Mouse (Mus musculus): ENCODE measurements at regions not wholly inside any gene's neighbourhood (a gene's known extent, or its start where the extent isn't known, plus 50 kb on each side); places are given as distances from the start of the nearest gene placed in this dataset.

DNA sequence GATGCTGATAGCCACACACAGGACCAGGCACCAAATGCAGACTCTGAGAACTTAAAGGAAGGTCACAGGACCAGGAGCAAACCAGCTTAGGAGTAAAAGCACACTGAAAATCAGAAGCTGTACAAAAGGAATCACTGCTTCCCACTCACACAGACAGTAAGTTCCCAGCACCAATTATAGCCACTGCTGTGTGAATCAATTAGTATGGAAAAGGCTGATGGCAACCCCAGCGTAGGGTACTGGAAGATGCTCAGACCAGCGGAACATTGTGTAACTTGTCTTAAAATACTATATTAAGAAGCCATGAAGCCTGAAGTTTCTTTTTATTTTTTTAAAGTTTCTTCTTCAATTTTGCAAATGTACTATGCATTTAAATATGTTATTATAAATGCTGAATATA lies 115.8 kb downstream of the Lnpk start:
- no peak for DNase-seq

DNA sequence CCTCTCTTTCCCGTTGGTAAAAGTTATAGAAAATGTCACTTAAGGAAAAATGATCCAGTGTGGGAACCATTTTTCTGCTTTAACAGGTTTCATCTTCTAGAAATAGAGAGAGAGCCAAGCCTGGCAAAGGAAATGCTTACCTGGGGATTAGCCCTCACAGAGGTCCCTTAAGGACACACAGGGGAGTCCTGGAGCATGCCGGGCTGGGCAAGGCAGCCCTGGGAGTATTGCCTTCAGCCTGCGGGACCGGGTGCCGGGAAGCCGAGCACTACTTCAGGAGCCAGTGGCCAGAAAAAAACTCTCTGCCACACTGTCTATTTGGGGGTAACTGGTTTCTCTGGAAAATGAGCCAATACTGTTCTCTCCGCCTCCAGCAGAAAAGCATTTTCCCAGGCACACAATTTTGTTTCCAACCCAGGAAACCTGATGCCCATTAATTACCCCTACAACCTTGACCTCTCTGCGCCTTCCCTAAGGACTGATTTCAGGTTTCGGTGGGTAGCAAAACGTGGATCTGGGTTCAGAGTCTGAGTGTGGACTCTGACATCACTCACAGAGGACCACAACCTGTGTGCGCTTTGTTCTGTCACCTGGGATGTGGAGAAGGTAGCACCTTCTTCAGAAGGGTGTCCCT lies 117.9 kb downstream of the Lnpk start:
- DNase-seq = no peak

DNA sequence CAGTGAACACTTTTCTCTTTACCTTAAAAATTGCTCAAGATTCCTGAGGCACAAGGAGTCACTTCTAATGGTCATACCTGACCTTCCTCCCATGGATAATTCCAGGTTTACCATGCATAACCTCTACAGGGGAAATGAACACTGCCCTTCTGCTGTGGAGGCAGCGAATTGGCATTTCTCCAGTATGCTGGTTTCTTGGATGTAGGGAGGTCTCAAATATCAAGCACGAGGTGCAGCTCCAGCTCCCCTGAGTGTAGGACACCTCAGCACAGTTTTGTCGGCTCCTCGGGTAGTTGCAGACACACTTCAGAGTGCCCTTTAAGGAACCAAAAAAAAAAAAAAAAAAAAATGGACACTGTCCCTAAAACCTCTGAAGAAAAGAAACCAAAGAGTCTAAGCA lies 124.8 kb downstream of the Lnpk start:
- no peak for DNase-seq

DNA sequence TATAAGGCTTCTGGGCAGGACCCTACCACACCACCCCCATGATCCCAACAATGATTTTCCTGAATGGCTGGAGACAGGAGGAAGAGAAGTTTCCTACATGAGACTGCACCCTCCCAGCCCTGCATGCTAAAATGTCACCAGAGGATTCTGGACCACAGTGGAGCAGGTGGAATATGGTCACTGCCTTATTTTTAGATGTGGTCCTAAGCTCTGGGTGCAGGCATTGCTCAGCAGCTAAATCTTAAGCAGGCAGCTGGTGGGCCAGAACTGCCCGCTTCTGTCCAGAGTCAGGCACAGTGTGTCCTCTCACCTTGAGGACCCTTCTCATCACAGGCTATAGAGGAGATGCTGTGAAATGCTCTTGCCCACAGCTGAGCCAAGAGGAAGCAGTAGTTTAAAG lies 126.6 kb downstream of the Lnpk start:
- DNase-seq = no peak

DNA sequence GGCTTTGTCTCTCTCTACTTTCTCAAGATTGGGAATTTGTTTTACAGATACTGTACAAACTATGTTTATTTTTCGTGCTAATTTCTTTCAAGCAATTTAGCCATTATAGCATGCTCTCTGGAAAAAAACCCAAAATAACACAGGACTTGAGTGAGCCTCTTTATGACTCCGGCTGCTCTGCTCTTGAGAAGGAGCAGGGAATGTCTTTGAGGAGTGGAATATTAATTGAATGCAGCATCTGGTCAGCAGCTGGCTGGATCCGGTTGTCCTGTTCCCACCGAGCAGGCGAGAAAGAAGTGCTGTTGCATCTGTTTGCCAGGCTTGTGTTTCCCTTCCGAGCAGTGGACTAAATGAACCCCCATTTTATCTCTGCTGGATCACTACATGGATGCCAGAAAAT lies 127.7 kb downstream of the Lnpk start:
- peak; percentile 34 for DNase-seq

DNA sequence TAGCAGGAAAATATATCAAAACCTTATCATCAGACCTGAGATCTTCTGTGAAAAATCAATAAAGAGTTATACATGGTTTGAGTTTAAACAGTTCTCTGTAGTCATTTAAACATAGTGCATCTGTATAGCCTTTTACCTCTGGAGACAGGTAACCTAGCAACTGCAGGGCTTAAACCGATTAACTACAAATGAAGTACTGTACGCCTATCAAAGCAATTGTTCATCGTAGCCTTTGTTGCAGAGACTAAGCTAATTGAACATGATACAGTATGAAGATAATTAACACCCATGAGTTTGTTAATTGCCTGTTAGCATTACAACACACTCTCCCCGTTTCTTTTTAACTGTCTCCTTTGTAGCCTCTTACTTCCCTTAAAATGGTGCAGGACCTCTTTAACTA lies 128.2 kb downstream of the Lnpk start:
- DNase-seq = no peak

DNA sequence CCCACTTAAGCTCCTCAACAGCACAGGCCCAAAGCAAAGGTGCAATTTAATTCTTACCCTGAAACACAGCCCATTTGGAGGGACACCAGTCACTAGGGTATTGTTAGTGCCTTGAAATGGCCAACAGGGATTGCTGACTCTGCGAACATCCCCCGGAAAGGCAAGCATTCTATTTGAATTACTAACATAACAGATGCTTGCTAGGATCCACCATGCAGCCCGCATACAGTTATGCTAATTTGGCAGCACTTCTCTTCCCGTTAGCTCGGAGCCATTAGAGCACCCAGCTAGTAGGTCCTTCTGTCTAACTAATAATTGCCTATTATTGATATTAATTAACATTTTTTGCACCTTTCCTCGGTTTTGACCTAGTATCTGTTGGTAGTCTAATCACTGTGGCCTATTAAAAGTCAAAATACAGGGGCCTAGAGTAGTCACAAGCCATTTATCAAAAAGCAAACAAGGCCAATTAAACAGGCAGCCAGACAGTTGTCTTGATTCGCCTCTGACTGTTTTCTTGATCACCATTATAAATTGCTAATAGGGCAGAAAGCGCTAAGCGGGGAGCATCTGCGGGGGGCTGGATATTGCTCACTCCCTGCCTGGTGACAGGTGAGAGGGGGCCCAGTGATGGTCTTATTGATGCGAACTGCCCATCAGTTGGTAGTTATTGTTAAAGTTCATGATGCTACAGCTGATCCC lies 129.0 kb downstream of the Lnpk start:
- DNase-seq = no peak

DNA sequence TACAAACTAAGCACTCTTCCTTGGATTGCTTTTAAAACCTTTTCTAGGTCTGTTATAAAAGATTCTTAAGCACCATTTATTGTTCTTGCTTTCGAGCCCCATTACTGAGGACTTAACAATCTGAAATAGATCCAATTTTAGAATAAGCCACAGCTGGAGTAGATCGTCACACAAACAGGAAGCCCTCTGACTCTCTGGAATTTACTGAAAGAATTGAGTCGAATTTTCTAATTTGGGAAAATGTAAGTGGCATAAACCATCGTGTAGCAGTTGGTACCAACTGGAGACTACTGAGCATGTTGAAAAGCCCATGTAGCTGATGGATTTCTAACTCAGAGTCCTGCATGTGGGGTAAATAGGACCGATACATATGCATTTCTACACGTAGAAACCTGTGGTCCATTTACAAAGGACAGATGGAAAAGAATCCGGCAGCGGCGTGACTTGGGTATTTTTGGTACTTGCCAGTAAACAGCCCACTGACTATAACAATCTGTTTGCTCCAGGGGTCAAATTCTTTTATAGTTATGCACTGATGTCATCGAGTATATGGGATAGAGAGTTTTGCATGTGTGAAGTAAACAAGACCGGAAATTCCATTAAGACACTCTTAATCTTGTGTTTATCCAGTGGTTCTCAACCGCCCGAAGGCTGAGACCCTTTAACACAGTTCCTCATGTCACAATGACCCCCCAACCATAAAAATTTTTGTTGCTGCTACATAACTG lies 143.9 kb downstream of the Lnpk start:
- DNase-seq = peak; percentile 23

DNA sequence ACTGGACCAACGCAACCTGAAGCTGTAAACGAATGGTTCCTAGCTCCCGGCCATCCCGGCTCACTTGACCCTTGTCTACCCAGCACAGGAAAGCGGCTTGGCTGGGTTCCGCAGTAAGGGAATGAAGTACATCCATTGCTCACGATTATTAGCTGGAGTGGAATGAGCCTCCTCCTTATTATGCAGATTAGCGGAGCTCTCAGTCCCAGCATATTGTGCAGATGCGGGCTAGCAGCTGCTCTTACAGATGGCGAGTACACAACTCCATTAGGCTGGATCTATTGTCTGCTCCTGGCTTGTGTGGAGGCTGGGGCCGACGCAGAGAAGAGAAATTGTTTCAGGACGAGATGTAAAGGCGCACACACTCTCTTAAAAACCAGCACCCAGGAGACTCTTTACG lies 152.5 kb downstream of the Lnpk start:
- peak; percentile 7 for DNase-seq

DNA sequence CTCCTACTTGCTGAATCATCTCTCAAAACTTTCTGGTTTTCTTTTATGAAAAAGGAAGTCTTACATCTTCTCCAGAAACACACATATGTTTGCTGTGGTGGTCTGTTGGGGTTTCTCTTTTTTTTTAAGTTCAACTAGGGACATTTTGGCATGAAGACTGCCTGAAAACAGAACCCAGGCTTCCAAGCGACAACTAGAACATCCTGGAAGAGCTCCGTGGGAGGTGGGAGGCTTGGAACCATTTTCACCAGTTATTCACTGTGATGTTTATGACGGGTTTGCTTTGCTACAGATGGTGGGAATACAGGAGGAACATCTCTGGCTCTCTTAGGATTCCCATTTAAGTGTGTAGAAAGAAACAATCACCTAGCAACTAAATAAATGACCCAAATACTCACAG lies 154.5 kb downstream of the Lnpk start:
- no peak for DNase-seq

DNA sequence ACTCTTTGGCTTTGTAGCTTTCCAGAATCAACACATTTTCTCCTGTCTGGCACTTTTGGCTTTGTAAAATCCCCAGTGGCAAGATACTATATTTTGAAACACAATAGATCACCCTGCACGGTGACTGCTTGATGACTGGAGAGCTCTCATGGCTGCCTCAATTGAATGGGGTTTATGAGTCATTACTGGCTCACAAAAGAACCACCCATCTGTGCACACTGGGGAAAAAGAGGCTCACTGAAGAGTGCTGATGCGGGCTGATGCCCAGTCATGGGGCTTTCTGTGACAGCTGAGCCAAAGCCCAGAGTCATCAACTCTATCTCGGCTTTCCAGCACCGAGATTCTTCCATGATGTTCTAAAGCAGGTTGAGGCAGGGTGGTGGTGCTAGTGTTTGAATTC lies 163.1 kb downstream of the Lnpk start:
- no peak for DNase-seq

DNA sequence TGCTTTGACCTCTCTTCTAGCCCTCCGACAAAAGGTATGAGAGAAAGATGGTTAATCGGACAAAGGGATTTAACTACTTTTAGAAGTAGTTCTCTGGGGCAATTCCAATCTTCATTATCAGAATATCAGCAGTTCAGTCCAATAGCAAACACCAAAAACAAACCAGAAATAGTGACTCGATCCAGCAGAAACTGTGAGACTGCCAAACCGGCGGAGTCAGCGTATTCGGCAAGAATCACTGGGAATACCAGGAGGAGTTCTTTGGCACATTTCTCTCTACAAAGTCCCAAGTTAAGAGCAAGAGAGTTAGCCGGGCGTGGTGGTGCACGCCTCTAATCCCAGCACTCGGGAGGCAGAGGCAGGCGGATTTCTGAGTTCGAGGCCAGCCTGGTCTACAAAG lies 164.5 kb downstream of the Lnpk start:
- no peak for DNase-seq

DNA sequence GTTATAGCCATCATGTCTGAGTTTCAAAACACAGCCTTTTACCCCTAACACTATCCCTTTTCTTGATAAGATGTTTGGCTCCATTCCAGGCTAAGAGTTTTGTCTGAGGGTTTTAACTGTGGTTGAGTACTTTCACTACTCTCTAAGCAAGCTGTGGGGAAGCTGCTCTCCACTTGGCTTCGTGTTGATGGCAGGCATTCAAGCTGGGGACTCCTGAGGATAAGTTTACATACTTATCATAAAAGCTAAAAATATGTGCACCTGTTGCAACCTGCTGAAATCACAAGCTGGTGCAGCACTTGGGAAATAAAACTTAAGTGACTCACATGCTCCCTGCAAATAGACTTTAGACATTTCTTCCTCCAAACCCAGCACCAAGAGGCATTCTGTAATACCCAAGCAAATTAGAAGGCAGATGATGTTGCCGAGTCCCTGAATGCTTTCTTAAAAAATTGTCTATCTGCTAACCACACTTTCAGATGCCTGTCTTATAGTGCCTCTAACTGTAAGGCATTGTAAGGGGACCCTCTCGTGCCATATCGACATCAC lies 169.3 kb downstream of the Lnpk start:
- peak; percentile 11 for DNase-seq

DNA sequence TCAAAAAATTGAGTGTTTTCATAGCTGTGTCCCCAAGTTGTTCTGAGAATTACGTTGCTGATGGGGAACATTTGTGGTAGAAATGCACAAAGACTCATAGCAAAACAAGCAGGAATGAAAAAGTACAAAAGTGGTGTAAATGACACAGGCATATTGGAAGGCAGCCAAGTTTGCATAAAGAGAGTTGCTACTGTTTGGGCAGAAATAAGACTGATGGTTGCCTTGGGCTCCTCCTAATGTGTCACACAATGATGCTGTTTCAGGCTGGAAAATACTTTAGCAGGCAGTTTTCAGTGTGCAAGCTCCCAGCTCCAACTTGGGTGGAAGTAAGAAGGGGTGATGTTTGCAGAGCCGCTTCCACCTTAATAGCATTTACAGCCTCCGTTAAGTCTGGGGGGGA lies 174.7 kb downstream of the Lnpk start:
- no peak for DNase-seq

DNA sequence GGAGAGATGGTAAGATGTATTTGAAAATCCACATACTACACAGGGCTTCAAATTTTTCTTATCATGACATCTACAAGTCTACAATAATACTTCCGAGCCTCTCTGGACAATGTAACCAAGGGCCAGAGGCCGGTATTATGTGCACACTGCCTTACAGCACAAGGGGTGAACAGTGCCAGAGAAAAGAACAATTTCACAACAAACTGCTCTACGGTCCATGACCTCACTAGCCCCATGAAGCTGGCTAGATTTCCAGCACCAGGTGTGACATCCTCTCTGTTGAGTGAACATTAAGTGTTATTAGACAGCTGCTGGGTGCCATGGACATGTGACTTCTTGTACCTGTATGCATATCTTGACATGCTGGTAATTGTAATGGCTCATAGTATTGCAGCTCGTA lies 188.2 kb downstream of the Lnpk start:
- no peak for DNase-seq

DNA sequence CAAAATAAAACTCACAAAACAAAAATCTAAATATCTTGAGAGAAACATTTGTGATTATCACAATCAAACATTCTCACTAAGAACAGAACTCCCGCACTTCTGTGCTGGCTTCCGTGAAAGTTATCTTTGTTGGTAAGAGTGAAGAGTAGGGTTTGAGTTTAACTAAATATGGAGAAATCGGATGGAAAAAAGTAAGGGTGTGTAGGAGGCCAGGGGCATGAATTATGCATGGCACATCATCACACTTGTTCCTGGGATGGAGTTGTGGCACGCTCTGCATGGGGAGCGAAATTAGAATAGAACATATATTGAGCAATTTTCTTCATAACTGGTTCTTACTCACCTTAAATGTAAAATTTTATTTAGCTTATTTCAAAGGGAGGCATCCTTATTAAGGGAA lies 191.2 kb downstream of the Lnpk start:
- DNase-seq = no peak

DNA sequence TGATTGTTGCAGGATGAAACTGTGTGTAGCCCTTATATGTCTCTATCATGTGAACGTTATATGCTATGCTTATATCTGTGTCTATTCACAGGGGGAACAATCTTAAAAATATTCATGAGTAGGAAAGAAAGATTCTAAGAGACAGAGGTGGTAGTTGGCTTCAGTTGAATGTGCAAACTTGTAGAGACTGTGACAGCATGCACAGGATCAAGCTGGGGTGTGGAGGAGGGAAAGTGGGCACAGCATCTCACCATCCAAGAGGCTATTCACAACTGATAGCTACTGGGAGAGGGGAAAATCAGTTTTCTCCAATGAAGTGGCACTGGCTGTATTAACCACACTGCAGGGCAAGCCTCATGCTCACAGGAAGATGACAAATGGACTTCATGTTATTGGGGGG lies 194.3 kb downstream of the Lnpk start:
- DNase-seq = no peak

DNA sequence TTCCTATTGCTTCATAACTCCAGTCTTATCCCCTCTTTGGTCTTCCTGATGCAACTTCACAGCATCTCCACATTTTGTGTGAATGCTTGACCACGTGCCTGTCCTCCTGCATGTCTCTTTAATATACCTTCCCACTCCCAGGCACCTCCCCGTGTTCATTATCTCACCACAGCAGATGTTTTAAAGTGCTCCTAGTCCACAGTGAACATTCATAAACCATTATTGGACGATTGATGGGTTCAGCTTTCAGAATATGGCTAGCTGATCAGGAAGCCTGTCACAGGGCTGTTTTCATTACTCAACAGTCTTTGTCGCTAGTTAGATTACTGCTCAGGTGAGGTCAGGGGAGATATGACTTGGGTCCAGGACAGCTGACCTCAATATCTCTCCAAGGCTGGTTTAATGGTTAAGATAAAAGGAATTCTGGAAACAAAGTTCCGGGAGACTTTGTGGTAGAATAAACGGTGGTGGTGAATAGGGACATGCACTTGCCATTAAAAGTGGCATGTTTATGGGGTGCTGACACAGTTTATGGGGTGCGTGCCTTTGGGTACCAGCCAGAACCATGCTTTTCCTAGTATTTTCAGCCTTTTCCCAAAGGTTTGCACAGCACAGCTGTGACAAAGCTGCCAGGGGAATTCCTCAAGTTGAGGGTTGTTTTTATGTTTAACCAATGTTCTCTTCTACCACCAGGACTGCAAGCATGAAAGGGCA lies 198.5 kb downstream of the Lnpk start:
- DNase-seq = no peak

DNA sequence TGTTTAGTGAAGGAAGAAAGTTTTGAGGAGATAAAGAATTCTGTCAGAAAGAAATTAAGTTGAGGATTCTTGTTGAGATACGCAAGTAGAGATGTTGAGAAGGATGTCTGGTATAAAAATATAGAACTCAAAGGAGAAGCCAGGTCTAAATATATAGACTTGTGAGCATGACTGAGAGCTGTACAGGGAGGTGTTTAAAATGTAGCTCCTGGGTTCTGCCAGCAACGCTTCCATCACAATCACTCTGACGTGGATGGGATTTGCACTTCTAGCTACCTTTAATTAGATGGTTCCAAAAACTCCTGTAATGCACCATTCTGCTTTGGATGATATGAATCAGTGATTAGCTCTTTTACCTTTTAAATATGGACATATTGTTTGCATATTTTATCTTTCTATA lies 200.5 kb downstream of the Lnpk start:
- no peak for DNase-seq

DNA sequence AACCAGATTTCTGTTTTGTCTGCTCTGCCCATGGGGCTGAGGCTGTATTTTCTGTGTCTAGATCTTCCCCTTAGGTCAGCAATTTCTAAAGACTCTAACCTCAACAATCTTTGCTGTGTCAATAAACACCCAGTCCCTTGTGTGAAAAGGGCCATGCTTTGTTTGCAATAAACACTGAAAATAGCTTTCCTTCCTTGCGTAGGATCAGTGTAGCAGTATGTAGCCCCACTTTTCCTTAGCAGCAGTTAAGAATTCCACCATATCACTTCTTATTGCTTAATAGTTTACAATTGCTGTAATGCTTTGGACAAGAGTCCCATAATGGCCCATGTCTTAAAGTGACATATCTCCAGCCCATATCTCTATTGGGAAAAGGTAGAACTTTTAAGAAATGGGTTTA lies 205.3 kb downstream of the Lnpk start:
- no peak for DNase-seq

DNA sequence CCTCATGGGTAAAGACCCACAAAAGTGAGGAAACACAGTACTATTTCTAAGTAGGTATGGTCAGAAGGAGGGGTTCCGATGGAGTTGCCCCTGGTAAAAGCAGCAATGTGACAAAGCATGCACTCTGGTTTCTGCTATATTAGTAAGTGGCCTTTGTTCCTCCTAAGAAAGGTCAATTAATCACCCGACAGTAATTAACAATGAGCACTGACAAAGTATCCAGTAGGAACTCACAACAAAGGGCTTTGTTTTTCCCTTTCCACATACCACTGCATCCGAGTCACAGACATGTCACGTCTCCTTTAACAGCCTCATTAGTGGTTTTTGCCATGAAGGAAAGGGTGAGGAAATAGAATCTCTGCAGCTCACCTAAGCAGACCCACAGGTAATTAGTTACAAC lies 206.2 kb downstream of the Lnpk start:
- no peak for DNase-seq

DNA sequence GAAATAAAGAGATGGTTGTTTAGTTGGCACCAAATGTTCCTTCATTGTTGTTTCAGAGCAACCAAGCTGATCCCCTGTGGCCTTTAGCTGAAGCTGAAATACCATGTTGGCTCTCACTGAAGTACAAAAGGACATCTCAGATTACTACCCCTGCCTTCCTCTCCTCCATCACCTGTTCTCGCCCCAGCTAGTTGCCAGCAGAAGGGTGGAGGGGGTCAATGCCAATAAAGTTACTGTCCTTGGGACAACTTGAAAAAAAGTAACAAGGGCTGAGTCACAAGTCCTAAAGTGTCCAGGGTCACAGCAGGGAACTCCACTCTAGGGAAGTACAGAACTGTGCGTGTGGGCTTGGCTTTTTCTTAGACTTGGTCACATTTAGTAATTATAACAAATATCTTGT lies 216.0 kb downstream of the Lnpk start:
- no peak for DNase-seq

DNA sequence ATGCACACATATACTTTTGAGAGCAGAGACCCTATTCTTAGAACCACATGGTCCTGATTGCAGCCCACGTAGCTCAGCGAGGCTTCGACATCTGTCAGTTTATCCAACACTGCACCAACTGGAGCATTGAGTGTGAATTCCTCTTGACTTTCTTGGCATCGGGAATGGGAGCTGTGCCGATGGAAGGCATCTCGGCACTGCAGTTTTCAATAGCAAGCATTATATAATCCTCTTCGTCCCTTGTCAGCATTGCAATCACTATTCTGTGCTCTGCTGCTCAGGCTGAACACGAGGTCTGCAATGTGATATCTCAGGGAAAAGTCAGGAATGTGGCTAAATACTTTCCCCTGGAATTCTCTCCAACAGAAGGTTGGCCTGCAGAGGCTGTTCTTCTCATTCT lies 224.6 kb downstream of the Lnpk start:
- DNase-seq = no peak

DNA sequence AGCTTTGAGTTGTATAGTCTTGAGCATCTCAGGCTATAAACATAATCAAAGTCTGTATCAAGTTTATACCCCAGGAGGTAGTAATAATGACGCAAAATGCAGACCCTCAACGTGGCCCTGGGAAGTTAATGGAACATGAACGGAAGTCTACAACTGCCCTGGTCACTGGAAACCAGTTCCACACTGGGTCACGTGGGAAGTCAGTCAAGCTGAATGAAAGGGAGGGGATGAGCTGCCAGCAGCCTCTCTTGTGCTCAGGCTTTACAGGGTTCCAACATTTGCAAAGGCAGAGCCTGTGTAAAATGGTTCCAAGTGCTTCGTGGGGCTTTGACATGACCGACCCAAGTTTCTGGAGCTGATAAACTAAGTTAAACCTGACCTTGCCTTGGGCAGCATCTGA lies 229.4 kb downstream of the Lnpk start:
- no peak for DNase-seq

Measured in kidney, postnatal 14 days (tissue).